11 mouse cellular contexts compared by ENCODE assay signal in genomic region chr17:26535251-26536136, GRCm38 (mm10). TPM values are rescaled to one million over a fixed set of nuclear protein-coding genes. Genes with fewer than 3 reads are reported as not detected.
DNase-seq lines count a peak whose midpoint lies in the region; ATAC-seq lines count a peak whose summit lies in the region.
"Had no signal": no experiment of that assay in that cellular context is flagged by ENCODE, and none has a peak within 500 bp of the region (broad histone marks: within the 10 kb centered on the region; RNA-seq: fewer than 3 reads in every experiment).

No protein-coding gene starts in this region.

- H3K27ac ChIP-seq in heart, embryonic 10.5 days: peak overlapping the region; percentile 71
- H3K27ac ChIP-seq in liver, embryonic 15.5 days (replicated peaks): peak overlapping the region; percentile 80
- peak overlapping the region; percentile 12; the same call in 1 of the 2 replicates for H3K27ac ChIP-seq in stomach, embryonic 16.5 days (ENCODE audit: low read length)
- H3K27ac ChIP-seq: embryonic facial prominence, embryonic 12.5 days; kidney, postnatal 0 days; neural tube, embryonic 15.5 days had no signal

- H3K9me3 ChIP-seq in heart, embryonic 10.5 days: no peaks in the 10 kb centered on the region
- H3K9me3 ChIP-seq in liver, embryonic 15.5 days (replicated peaks): no peaks in the 10 kb centered on the region
- H3K9me3 ChIP-seq in stomach, embryonic 16.5 days (replicated peaks; ENCODE audit: control insufficient read depth, low read length): no peaks in the 10 kb centered on the region
- H3K9me3 ChIP-seq: embryonic facial prominence, embryonic 12.5 days; neural tube, embryonic 15.5 days had no signal

- H3K36me3 ChIP-seq in heart, embryonic 10.5 days: no peaks in the 10 kb centered on the region
- no peaks in the 10 kb centered on the region for H3K36me3 ChIP-seq in liver, embryonic 15.5 days (replicated peaks)
- H3K36me3 ChIP-seq in stomach, embryonic 16.5 days (ENCODE audit: control insufficient read depth, insufficient read depth, low read length): no peaks in the 10 kb centered on the region
- H3K36me3 ChIP-seq: embryonic facial prominence, embryonic 12.5 days; neural tube, embryonic 15.5 days had no signal

- H3K27me3 ChIP-seq in heart, embryonic 10.5 days (ENCODE audit: insufficient read depth, poor library complexity, severe bottlenecking): no peaks in the 10 kb centered on the region
- peaks cover 13% of the 10 kb centered on the region; the same call in 1 of the 2 replicates for H3K27me3 ChIP-seq in liver, embryonic 15.5 days
- no peaks in the 10 kb centered on the region for H3K27me3 ChIP-seq in stomach, embryonic 16.5 days (ENCODE audit: control insufficient read depth, insufficient read depth, low read length)
- H3K27me3 ChIP-seq: embryonic facial prominence, embryonic 12.5 days; neural tube, embryonic 15.5 days had no signal

- peak; percentile 53 for ATAC-seq in liver, embryonic 15.5 days (ENCODE audit: insufficient read depth)
- ATAC-seq in stomach, embryonic 16.5 days (ENCODE audit: insufficient read depth, low FRiP score): no peak
- ATAC-seq in activated CD4-positive, CD25-positive, alpha-beta regulatory T cell, adult 4 months: no peak

- 56% methylated on average over 7 of the region's 7 CpGs for WGBS in heart, embryonic 10.5 days
- WGBS in liver, embryonic 15.5 days (ENCODE audit: insufficient replicate concordance): 29% methylated on average over 7 of the region's 7 CpGs
- 63% methylated on average over 7 of the region's 7 CpGs for WGBS in stomach, embryonic 16.5 days

- H3K4me3 ChIP-seq in heart, embryonic 10.5 days: no peak overlapping the region
- no peak overlapping the region for H3K4me3 ChIP-seq in liver, embryonic 15.5 days (replicated peaks)
- no peak overlapping the region for H3K4me3 ChIP-seq in stomach, embryonic 16.5 days (replicated peaks; ENCODE audit: low read length)
- H3K4me3 ChIP-seq: embryonic facial prominence, embryonic 12.5 days; neural tube, embryonic 15.5 days had no signal

- peaks cover 49% of the 10 kb centered on the region for H3K4me1 ChIP-seq in heart, embryonic 10.5 days
- peaks cover 66% of the 10 kb centered on the region for H3K4me1 ChIP-seq in liver, embryonic 15.5 days (replicated peaks)
- peaks cover 12% of the 10 kb centered on the region for H3K4me1 ChIP-seq in stomach, embryonic 16.5 days (ENCODE audit: control insufficient read depth, insufficient read depth, low read length)
- H3K4me1 ChIP-seq: neural tube, embryonic 15.5 days had no signal

- H3K9ac ChIP-seq in liver, embryonic 15.5 days: peak overlapping the region; percentile 44
- peak overlapping the region; percentile 17; the same call in 1 of the 2 replicates for H3K9ac ChIP-seq in stomach, embryonic 16.5 days (ENCODE audit: low read length)
- H3K9ac ChIP-seq: embryonic facial prominence, embryonic 12.5 days; neural tube, embryonic 15.5 days had no signal

- H3K4me2 ChIP-seq in liver, embryonic 15.5 days: peak overlapping the region; percentile 30
- no peak overlapping the region for H3K4me2 ChIP-seq in stomach, embryonic 16.5 days (ENCODE audit: low read depth, low read length)
- H3K4me2 ChIP-seq: embryonic facial prominence, embryonic 12.5 days; neural tube, embryonic 15.5 days had no signal

- DNase-seq in spleen, postnatal 10 days (ENCODE audit: low spot score in 2 of 2): peak; percentile 38 to 45
- no peak for DNase-seq in spleen, postnatal 4 days (ENCODE audit: low spot score in 2 of 2)
- DNase-seq in heart, embryonic 10.5 days (ENCODE audit: low spot score): no peak
- DNase-seq in MN1 (ENCODE audit: low spot score): no peak
- no peak for DNase-seq in left cerebral cortex, adult 11 months (ENCODE audit: low spot score)

RNA-seq across cellular contexts. Expression of gene Ergic1, which starts 25.8 kb away (rescaled TPM):
- 130 and 150 TPM in 2 replicates for polyA plus RNA-seq in heart, embryonic 10.5 days (2016; fragmentation: Nextera tagmentation; extraction: Ambion mirVana)
- polyA plus RNA-seq in liver, embryonic 15.5 days (2015; fragmentation: Nextera tagmentation; extraction: Ambion mirVana): 33.8 and 35.7 TPM in 2 replicates
- 111 and 116 TPM in 2 replicates for polyA plus RNA-seq in stomach, embryonic 16.5 days (2015; fragmentation: Nextera tagmentation; extraction: Ambion mirVana)
- 10 to 100 TPM; 39.5 to 45.7 TPM for polyA plus RNA-seq in activated CD4-positive, CD25-positive, alpha-beta regulatory T cell, adult 4 months (2017; shearing (Covaris generic))

RNA-seq across cellular contexts. Expression of gene Dusp1, which starts 26.4 kb away (rescaled TPM):
- polyA plus RNA-seq in heart, embryonic 10.5 days (2016; fragmentation: Nextera tagmentation; extraction: Ambion mirVana): 28.8 and 31.5 TPM in 2 replicates
- polyA plus RNA-seq in liver, embryonic 15.5 days (2015; fragmentation: Nextera tagmentation; extraction: Ambion mirVana): 29.6 and 31.2 TPM in 2 replicates
- polyA plus RNA-seq in stomach, embryonic 16.5 days (2015; fragmentation: Nextera tagmentation; extraction: Ambion mirVana): 18.3 and 20.4 TPM in 2 replicates
- polyA plus RNA-seq in activated CD4-positive, CD25-positive, alpha-beta regulatory T cell, adult 4 months (2017; shearing (Covaris generic)): 10 to 100 TPM; 25.1 to 28.8 TPM

Comparison
In these comparisons a context has a peak if more than half of its experiments do, and no peak if none do; other contexts are left out.
1. DNase-seq: peak in spleen, postnatal 10 days (2 of 2); none in spleen, postnatal 4 days (0 of 2), heart, embryonic 10.5 days (single experiment), MN1 (single experiment) and left cerebral cortex, adult 11 months (single experiment).
2. H3K27ac ChIP-seq: peak in every context shown above with its lines; median percentile 80 in liver, embryonic 15.5 days; 71 in heart, embryonic 10.5 days; 12 in stomach, embryonic 16.5 days.